Mouse (Mus musculus): ENCODE results near the gene Pgm5.

- TF ChIP-seq CTCF (IDR thresholded peaks at IDR 0.05; ENCODE audit: control insufficient read depth, insufficient read depth, low read length) (peak; percentile 83), POLR2A (IDR thresholded peaks at IDR 0.05; ENCODE audit: borderline replicate concordance, control insufficient read depth, low read depth, low read length) (no peak)
Measured at GRCm38 (mm10) chr19:24634602-24635001, 227.1 kb downstream of the Pgm5 start.
